Mouse (Mus musculus) midbrain, embryonic 16.5 days (tissue): Measurements from ENCODE around the gene Foxr1. TPM values are rescaled to one million over a fixed set of nuclear protein-coding genes. Genes with fewer than 3 reads are reported as not detected.

Experiments
- ATAC-seq: fragments of 200-750 bp; cut with Nextera tagmentation; 2 replicates; pipeline ENCODE4 v1.8.0; 2017; ENCODE audit warnings: moderate TSS enrichment
- H3K27ac ChIP-seq: fragments of 300-500 bp; sonication (generic); 2 replicates; pipeline ENCODE4 v1.5.1; 2014; ENCODE audit warnings: mild to moderate bottlenecking, low read length, mixed read lengths
- H3K27me3 ChIP-seq: fragments of 300-500 bp; sonication (generic); 2 replicates; pipeline ENCODE4 v1.6.1; 2014; ENCODE audit warnings: low read depth, low read length, mixed read lengths; ENCODE audit not compliant: control insufficient read depth, insufficient read depth
- H3K36me3 ChIP-seq: fragments of 300-500 bp; sonication (generic); 2 replicates; pipeline ENCODE4 v1.6.1; 2014; ENCODE audit warnings: mild to moderate bottlenecking, low read length, moderate library complexity, mixed read lengths; ENCODE audit not compliant: control insufficient read depth, insufficient read depth
- H3K4me1 ChIP-seq: fragments of 300-500 bp; sonication (generic); 2 replicates; pipeline ENCODE4 v1.6.1; 2014; ENCODE audit warnings: mild to moderate bottlenecking, low read length, mixed read lengths; ENCODE audit not compliant: control insufficient read depth, insufficient read depth
- H3K4me2 ChIP-seq: fragments of 300-500 bp; sonication (generic); 2 replicates; pipeline ENCODE4 v1.6.1; 2014; ENCODE audit warnings: mild to moderate bottlenecking, low read length, mixed read lengths
- H3K4me3 ChIP-seq: fragments of 300-500 bp; sonication (generic); 2 replicates; pipeline ENCODE4 v1.5.1; 2014; ENCODE audit warnings: low read depth, mild to moderate bottlenecking, low read length, moderate library complexity, mixed read lengths
- H3K9ac ChIP-seq: fragments of 300-500 bp; sonication (generic); 2 replicates; pipeline ENCODE4 v1.6.1; 2014; ENCODE audit warnings: low read depth, low read length, mixed read lengths
- H3K9me3 ChIP-seq: fragments of 300-500 bp; sonication (generic); replicated peaks from 2 replicates; pipeline ENCODE4 v1.6.1; 2014; ENCODE audit warnings: mild to moderate bottlenecking, low read length, mixed read lengths; ENCODE audit not compliant: control insufficient read depth, poor library complexity, severe bottlenecking
- WGBS: fragments of 180-500 bp; shearing (Covaris S2); extraction: QIAGEN DNeasy Blood & Tissue Kit; methylation state at CpG from one replicate; pipeline ENCODE4 v1.1.7; 2014; 5-methylcytosine and 5-hydroxymethylcytosine counted together
- polyA plus RNA-seq: library from polyadenylated mRNA; unstranded; fragments of >200 nt; fragmentation: Nextera tagmentation; extraction: Ambion mirVana; gene quantifications from 2 replicates; pipeline ENCODE4 v1.2.1, GENCODE M21; 2015

Gene Foxr1
- polyA plus RNA-seq, 1 experiment from 2014 or later: not detected

- Histone ChIP-seq H3K27me3 (no peaks in the 10 kb centered on the region), H3K9ac (peak overlapping the region; percentile 95), H3K4me1 (peaks cover 72% of the 10 kb centered on the region), H3K4me2 (peak overlapping the region; percentile 93), H3K36me3 (no peaks in the 10 kb centered on the region), H3K27ac (no peak overlapping the region), H3K9me3 (no peaks in the 10 kb centered on the region), H3K4me3 (peak overlapping the region; percentile 92)
- 33% methylated on average over 13 of the region's 14 CpGs for WGBS
- ATAC-seq: no peak
Measured at GRCm38 (mm10) chr9:44485516-44486161, 44.7 kb upstream of the Foxr1 start.

- 36% methylated on average over 6 of the region's 6 CpGs for WGBS
- no peak overlapping the region for H3K27ac ChIP-seq
Measured at GRCm38 (mm10) chr9:44485105-44485515, 44.2 kb upstream of the Foxr1 start.

GRCm38 (mm10) chr9:44484311-44485104 is 43.6 kb upstream of the Foxr1 start:
- Histone ChIP-seq H3K4me2 (peak overlapping the region; percentile 93), H3K9me3 (no peaks in the 10 kb centered on the region), H3K27ac (no peak overlapping the region; the same call in 1 of the 2 replicates), H3K27me3 (no peaks in the 10 kb centered on the region), H3K4me3 (peak overlapping the region; percentile 92), H3K36me3 (no peaks in the 10 kb centered on the region), H3K4me1 (peaks cover 61% of the 10 kb centered on the region), H3K9ac (peak overlapping the region; percentile 95)
- 29% methylated on average over 7 of the region's 7 CpGs for WGBS
- ATAC-seq: no peak

More at GRCm38 (mm10) chr9:44485105-44485515, 44.2 kb upstream of the Foxr1 start:
- no peaks in the 10 kb centered on the region for H3K36me3 ChIP-seq
- H3K9ac ChIP-seq: peak overlapping the region; percentile 95
- no peaks in the 10 kb centered on the region for H3K27me3 ChIP-seq
- peaks cover 67% of the 10 kb centered on the region for H3K4me1 ChIP-seq
- H3K9me3 ChIP-seq: no peaks in the 10 kb centered on the region
- H3K4me3 ChIP-seq: peak overlapping the region; percentile 92
- ATAC-seq: no peak
- peak overlapping the region; percentile 93 for H3K4me2 ChIP-seq

GRCm38 (mm10) chr9:44483510-44484044 is 42.6 kb upstream of the Foxr1 start:
- Histone ChIP-seq H3K36me3 (no peaks in the 10 kb centered on the region), H3K27ac (peak overlapping the region; percentile 97), H3K9ac (peak overlapping the region; percentile 95), H3K4me1 (peaks cover 52% of the 10 kb centered on the region), H3K27me3 (no peaks in the 10 kb centered on the region), H3K4me2 (peak overlapping the region; percentile 93), H3K9me3 (no peaks in the 10 kb centered on the region), H3K4me3 (peak overlapping the region; percentile 92)
- ATAC-seq: 0 out of 2 replicates have a peak, but pooled peaks have one; percentile 5
- WGBS: 0% methylated on average over 12 of the region's 12 CpGs

- Histone ChIP-seq H3K27me3 (no peaks in the 10 kb centered on the region), H3K4me1 (peaks cover 47% of the 10 kb centered on the region), H3K4me3 (peak overlapping the region; percentile 92), H3K36me3 (no peaks in the 10 kb centered on the region), H3K9me3 (no peaks in the 10 kb centered on the region), H3K4me2 (peak overlapping the region; percentile 93), H3K9ac (peak overlapping the region; percentile 95), H3K27ac (peak overlapping the region; percentile 97)
- WGBS: under 1% methylated on average over 26 of the region's 39 CpGs
- no peak for ATAC-seq
Measured at GRCm38 (mm10) chr9:44483041-44483509, 42.1 kb upstream of the Foxr1 start.

GRCm38 (mm10) chr9:44482552-44482951 is 41.6 kb upstream of the Foxr1 start, which contains the start of gene Bcl9l:
Gene Bcl9l, plus strand, starts transcription at chr9:44482825.
- Histone ChIP-seq H3K4me2 (peak within 1 kb of the TSS; percentile 93), H3K27ac (peak within 1 kb of the TSS; percentile 97), H3K9me3 (no peaks in the 10 kb centered on the region), H3K27me3 (no peaks in the 10 kb centered on the region), H3K4me3 (peak within 1 kb of the TSS; percentile 92), H3K4me1 (peaks cover 46% of the 10 kb centered on the region), H3K36me3 (no peaks in the 10 kb centered on the region), H3K9ac (peak within 1 kb of the TSS; percentile 95)
- 0% methylated on average over 14 of the region's 31 CpGs for WGBS
- peak; percentile 46 for ATAC-seq

GRCm38 (mm10) chr9:44482112-44482511 is 41.2 kb upstream of the Foxr1 start:
- Histone ChIP-seq H3K9ac (peak overlapping the region; percentile 95), H3K9me3 (no peaks in the 10 kb centered on the region), H3K36me3 (no peaks in the 10 kb centered on the region), H3K4me3 (peak overlapping the region; percentile 92), H3K4me2 (peak overlapping the region; percentile 93), H3K27ac (peak overlapping the region; percentile 97), H3K27me3 (no peaks in the 10 kb centered on the region), H3K4me1 (peaks cover 45% of the 10 kb centered on the region)
- WGBS: 9% methylated on average over 3 of the region's 3 CpGs
- no peak for ATAC-seq

- peak overlapping the region; percentile 85 for H3K9ac ChIP-seq
- peak overlapping the region; percentile 75 for H3K4me3 ChIP-seq
- H3K4me1 ChIP-seq: peaks cover 23% of the 10 kb centered on the region
- H3K4me2 ChIP-seq: peak overlapping the region; percentile 64
- H3K36me3 ChIP-seq: no peaks in the 10 kb centered on the region
- peak overlapping the region; percentile 98 for H3K27ac ChIP-seq
- peak; percentile 69 for ATAC-seq
- no peaks in the 10 kb centered on the region for H3K9me3 ChIP-seq
- under 1% methylated on average over 26 of the region's 26 CpGs for WGBS
- H3K27me3 ChIP-seq: no peaks in the 10 kb centered on the region
Measured at GRCm38 (mm10) chr9:44479628-44480428, 38.9 kb upstream of the Foxr1 start.
